Mouse (Mus musculus) myocyte (in vitro differentiated cells): ENCODE data around the gene Nubp1. TPM values are rescaled to one million over a fixed set of nuclear protein-coding genes. Genes with fewer than 3 reads are reported as not detected.

Source experiments
- H3K27me3 ChIP-seq: one replicate; pipeline ENCODE4 v1.6.1; 2011; ENCODE audit not compliant: control insufficient read depth, insufficient read depth, insufficient read length
- H3K36me3 ChIP-seq: one replicate; pipeline ENCODE4 v1.6.1; 2011; ENCODE audit not compliant: control insufficient read depth, insufficient read depth
- H3K4me2 ChIP-seq: one replicate; pipeline ENCODE4 v1.6.1; 2011; ENCODE audit warnings: low read depth, control low read depth
- H3K4me3 ChIP-seq: one replicate; pipeline ENCODE4 v1.5.1; 2011; ENCODE audit warnings: mild to moderate bottlenecking, control low read depth, moderate library complexity
- H3K79me2 ChIP-seq: one replicate; pipeline ENCODE4 v1.6.1; 2011; ENCODE audit not compliant: control insufficient read depth, insufficient read depth
- H3ac ChIP-seq: one replicate; pipeline ENCODE4 v1.6.1; 2011; ENCODE audit not compliant: control insufficient read depth, insufficient read length
- CEBPB ChIP-seq: IDR thresholded peaks from 2 replicates; pipeline ENCODE4 v1.6.1; 2011; ENCODE audit warnings: mild to moderate bottlenecking, moderate library complexity; ENCODE audit not compliant: poor library complexity, insufficient read depth, severe bottlenecking
- E2F4 ChIP-seq: IDR thresholded peaks from one replicate; pipeline ENCODE4 v1.6.1; 2011; ENCODE audit warnings: mild to moderate bottlenecking, control low read depth, moderate library complexity; ENCODE audit not compliant: insufficient read depth
- MAX ChIP-seq: IDR thresholded peaks from one replicate; pipeline ENCODE4 v1.6.1; 2011; ENCODE audit warnings: low read depth, mild to moderate bottlenecking, control low read depth
- MYOD1 ChIP-seq, 3 experiments: IDR thresholded peaks; one replicate each; pipeline ENCODE4 v1.6.1; 2011; ENCODE audit warnings: control low read depth in 2 of 3, low read depth in 2 of 3, mild to moderate bottlenecking in 2 of 3, moderate library complexity in 1 of 3; ENCODE audit not compliant: insufficient read length in 2 of 3, control insufficient read depth in 1 of 3
- MYOG ChIP-seq, 3 experiments: IDR thresholded peaks; one replicate each; pipeline ENCODE4 v1.6.1; 2011; ENCODE audit warnings: control low read depth in 2 of 3, low read depth in 2 of 3, mild to moderate bottlenecking in 2 of 3; ENCODE audit not compliant: insufficient read length in 2 of 3, control insufficient read depth in 1 of 3, insufficient read depth in 1 of 3
- POLR2A ChIP-seq: IDR thresholded peaks from one replicate; pipeline ENCODE4 v1.6.1; 2011; ENCODE audit warnings: low read depth, mild to moderate bottlenecking, control low read depth, moderate library complexity; ENCODE audit not compliant: insufficient read length
- POLR2AphosphoS2 ChIP-seq: IDR thresholded peaks from one replicate; pipeline ENCODE4 v1.6.1; 2011; ENCODE audit warnings: low read depth, control low read depth; ENCODE audit not compliant: insufficient read length
- REST ChIP-seq: IDR thresholded peaks from one replicate; pipeline ENCODE4 v1.6.1; 2011; ENCODE audit warnings: mild to moderate bottlenecking, control low read depth, moderate library complexity; ENCODE audit not compliant: insufficient read depth, insufficient read length
- SRF ChIP-seq: IDR thresholded peaks from one replicate; pipeline ENCODE4 v1.6.1; 2011; ENCODE audit warnings: low read depth; ENCODE audit not compliant: control insufficient read depth, insufficient read length
- TCF12 ChIP-seq: IDR thresholded peaks from one replicate; pipeline ENCODE4 v1.6.1; 2011; ENCODE audit warnings: mild to moderate bottlenecking, control low read depth; ENCODE audit not compliant: poor library complexity, insufficient read depth, severe bottlenecking
- TCF3 ChIP-seq: IDR thresholded peaks from one replicate; pipeline ENCODE4 v1.6.1; 2011; ENCODE audit warnings: low read depth, control low read depth; ENCODE audit not compliant: insufficient read length
- USF1 ChIP-seq: IDR thresholded peaks from one replicate; pipeline ENCODE4 v1.6.1; 2011; ENCODE audit warnings: low read depth, mild to moderate bottlenecking, control low read depth, moderate library complexity
- polyA plus RNA-seq: library from polyadenylated mRNA; unstranded; fragments of >200 nt; fragmentation: generic; extraction: Trizol; gene quantifications from one replicate; pipeline ENCODE4 v1.2.1, GENCODE M21; 2012; ENCODE audit warnings: missing spikeins

Nubp1 gene
- polyA plus RNA-seq, 1 experiment, result 38.8 TPM

- TF ChIP-seq MYOD1 (IDR thresholded peaks at IDR 0.05; ENCODE audit: control insufficient read depth in 1 of 3, insufficient read length in 2 of 3, low read depth in 2 of 3) (no peak), REST (no peak), MAX (no peak), USF1 (no peak), POLR2AphosphoS2 (no peak), E2F4 (no peak), TCF12 (no peak), MYOG (IDR thresholded peaks at IDR 0.05; ENCODE audit: control insufficient read depth in 1 of 3, insufficient read depth in 1 of 3, insufficient read length in 2 of 3, low read depth in 2 of 3) (no peak), TCF3 (no peak), POLR2A (no peak), CEBPB (no peak), SRF (no peak)
- no peak overlapping the region for H3K4me2 ChIP-seq
- H3K79me2 ChIP-seq, result no peaks in the 10 kb centered on the region
Measured at GRCm38 (mm10) chr16:10441761-10442160, 30.0 kb downstream of the Nubp1 start.

GRCm38 (mm10) chr16:10443723-10444122 is 32.0 kb downstream of the Nubp1 start:
- H3K4me3 ChIP-seq, result no peak overlapping the region
- H3K27me3 ChIP-seq, result no peaks in the 10 kb centered on the region
- H3K4me2 ChIP-seq, result no peak overlapping the region
- no peaks in the 10 kb centered on the region for H3K79me2 ChIP-seq
- TF ChIP-seq MYOG (IDR thresholded peaks at IDR 0.05; ENCODE audit: control insufficient read depth in 1 of 3, insufficient read depth in 1 of 3, insufficient read length in 2 of 3, low read depth in 2 of 3) (no peak), USF1 (no peak), MYOD1 (IDR thresholded peaks at IDR 0.05; ENCODE audit: control insufficient read depth in 1 of 3, insufficient read length in 2 of 3, low read depth in 2 of 3) (no peak), POLR2A (no peak), REST (no peak), CEBPB (no peak), SRF (no peak), TCF3 (no peak), E2F4 (no peak), POLR2AphosphoS2 (no peak), TCF12 (no peak), MAX (no peak)
- no peak overlapping the region for H3ac ChIP-seq
- no peaks in the 10 kb centered on the region for H3K36me3 ChIP-seq

More at GRCm38 (mm10) chr16:10441761-10442160, 30.0 kb downstream of the Nubp1 start:
- Histone ChIP-seq H3K4me3 (no peak overlapping the region), H3K36me3 (no peaks in the 10 kb centered on the region), H3ac (no peak overlapping the region), H3K27me3 (no peaks in the 10 kb centered on the region)

GRCm38 (mm10) chr16:10446573-10447263 is 35.0 kb downstream of the Nubp1 start:
- H3ac ChIP-seq, result no peak overlapping the region
- TF ChIP-seq USF1 (no peak), MYOG (IDR thresholded peaks at IDR 0.05; ENCODE audit: control insufficient read depth in 1 of 3, insufficient read depth in 1 of 3, insufficient read length in 2 of 3, low read depth in 2 of 3) (no peak), POLR2A (no peak), REST (no peak), POLR2AphosphoS2 (no peak), SRF (no peak), MYOD1 (IDR thresholded peaks at IDR 0.05; ENCODE audit: control insufficient read depth in 1 of 3, insufficient read length in 2 of 3, low read depth in 2 of 3) (no peak), E2F4 (no peak)

GRCm38 (mm10) chr16:10447264-10447594 is 35.5 kb downstream of the Nubp1 start, which contains the start of gene Tvp23a:
Gene Tvp23a (minus strand): TSS chr16:10447362.
- peak within 1 kb of the TSS; percentile 74 for H3K4me2 ChIP-seq
- no peak within 1 kb of the TSS for H3ac ChIP-seq
- H3K79me2 ChIP-seq, result no peaks in the 10 kb centered on the region
- H3K36me3 ChIP-seq, result no peaks in the 10 kb centered on the region
- no peak for TF ChIP-seq MYOG (IDR thresholded peaks at IDR 0.05; ENCODE audit: control insufficient read depth in 1 of 3, insufficient read depth in 1 of 3, insufficient read length in 2 of 3, low read depth in 2 of 3)
- peak; percentile 80 for TF ChIP-seq POLR2A
- TF ChIP-seq E2F4, result no peak
- peak; percentile 64 for TF ChIP-seq POLR2AphosphoS2
- peak within 1 kb of the TSS; percentile 16 for H3K4me3 ChIP-seq
- no peaks in the 10 kb centered on the region for H3K27me3 ChIP-seq

More at GRCm38 (mm10) chr16:10446573-10447263, 35.0 kb downstream of the Nubp1 start:
- Histone ChIP-seq H3K4me3 (peak overlapping the region; percentile 16), H3K27me3 (no peaks in the 10 kb centered on the region), H3K4me2 (peak overlapping the region; percentile 74), H3K79me2 (no peaks in the 10 kb centered on the region), H3K36me3 (no peaks in the 10 kb centered on the region)

- no peaks in the 10 kb centered on the region for H3K27me3 ChIP-seq
- no peaks in the 10 kb centered on the region for H3K79me2 ChIP-seq
- H3K4me2 ChIP-seq, result peak overlapping the region; percentile 74
- no peak for TF ChIP-seq USF1
- peak overlapping the region; percentile 16 for H3K4me3 ChIP-seq
- no peaks in the 10 kb centered on the region for H3K36me3 ChIP-seq
- no peak overlapping the region for H3ac ChIP-seq
Measured at GRCm38 (mm10) chr16:10447781-10448180, 36.0 kb downstream of the Nubp1 start.
